Mouse (Mus musculus): ENCODE measurements at regions not wholly inside any gene's neighbourhood (a gene's known extent, or its start where the extent isn't known, plus 50 kb on each side); places are given as distances from the start of the nearest gene placed in this dataset.

DNA sequence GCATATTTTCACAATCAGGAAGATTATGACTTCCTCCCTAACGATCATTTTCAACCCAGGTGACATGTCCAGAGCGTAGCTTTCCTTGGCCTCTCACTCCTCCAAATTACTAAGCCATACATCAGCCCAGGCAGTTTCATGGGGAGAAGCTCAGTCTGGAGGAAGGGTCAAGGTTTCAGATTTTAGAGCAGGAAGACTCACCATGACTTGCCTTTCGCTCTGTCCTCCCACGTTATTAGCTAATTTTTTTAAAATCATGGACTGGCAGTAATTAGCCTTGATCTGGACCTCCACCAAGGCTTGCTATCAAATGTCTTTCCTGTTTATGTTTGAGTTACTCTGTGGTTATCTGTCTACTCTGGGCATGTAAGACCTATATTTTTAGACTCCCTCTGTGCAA, 102.9 kb upstream of the Robo2 start:
- TF ChIP-seq CTCF (IDR thresholded peaks at IDR 0.05), result no peak
- TF ChIP-seq EP300 (IDR thresholded peaks at IDR 0.05), result no peak
